Mouse (Mus musculus): ENCODE data around the gene Lhx2. TPM values are rescaled to one million over a fixed set of nuclear protein-coding genes. Genes with fewer than 3 reads are reported as not detected.

Lhx2 gene
- polyA plus RNA-seq, 1 experiment from 2014 or later = 68.9 TPM

DNA sequence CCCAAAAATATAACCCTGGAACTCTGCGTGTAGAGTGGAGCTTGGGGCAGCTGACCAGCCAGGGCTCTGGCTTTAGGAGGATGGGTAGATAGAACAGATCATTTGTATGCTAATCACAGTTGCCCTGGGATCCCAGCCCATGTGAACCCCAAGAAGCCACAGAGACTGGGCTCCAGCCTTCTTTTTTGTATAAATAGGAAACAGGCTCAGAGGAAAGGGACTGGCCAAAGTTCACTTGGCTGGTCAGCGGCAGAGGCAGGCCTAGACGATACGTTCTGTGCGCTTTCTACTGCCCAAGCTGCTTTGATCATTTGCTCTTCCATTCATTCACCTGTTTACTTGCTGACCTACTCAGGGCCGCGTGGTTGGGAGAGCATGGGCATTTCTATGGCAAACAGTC is 27.1 kb downstream of the Lhx2 start:
- Histone ChIP-seq H3K9ac (replicated peaks; ENCODE audit: low read length) (no peak overlapping the region), H3K4me1 (ENCODE audit: control insufficient read depth, insufficient read depth, low read length) (0 out of 2 replicates have a peak, but pooled peaks cover 5% of the 10 kb centered on the region), H3K4me2 (ENCODE audit: low read length) (no peak overlapping the region), H3K9me3 (ENCODE audit: control insufficient read depth, low read length) (no peaks in the 10 kb centered on the region), H3K27me3 (ENCODE audit: control insufficient read depth, insufficient read depth, low read length) (peaks cover 72% of the 10 kb centered on the region), H3K4me3 (replicated peaks; ENCODE audit: low read depth, low read length) (no peak overlapping the region), H3K36me3 (ENCODE audit: control insufficient read depth, insufficient read depth, low read length) (peaks cover 13% of the 10 kb centered on the region; the same call in 1 of the 2 replicates), H3K27ac (replicated peaks; ENCODE audit: low read depth, low read length) (no peak overlapping the region)
- 51% methylated on average over 7 of the region's 7 CpGs for WGBS
- DNase-seq = no peak
- no peak for ATAC-seq (ENCODE audit: low FRiP score, low TSS enrichment)

- no peaks in the 10 kb centered on the region for H3K9me3 ChIP-seq (ENCODE audit: control insufficient read depth, low read length)
- H3K36me3 ChIP-seq (ENCODE audit: control insufficient read depth, insufficient read depth, low read length) = peaks cover 11% of the 10 kb centered on the region; the same call in 1 of the 2 replicates
- 0 out of 2 replicates have a peak, but pooled peaks cover 5% of the 10 kb centered on the region for H3K4me1 ChIP-seq (ENCODE audit: control insufficient read depth, insufficient read depth, low read length)
- DNase-seq = no peak
- peak; percentile 38 for ATAC-seq (ENCODE audit: low FRiP score, low TSS enrichment)
- WGBS = 18% methylated on average over 9 of the region's 9 CpGs
- no peak overlapping the region for H3K9ac ChIP-seq (replicated peaks; ENCODE audit: low read length)
- H3K4me3 ChIP-seq (replicated peaks; ENCODE audit: low read depth, low read length) = no peak overlapping the region
- H3K27me3 ChIP-seq (ENCODE audit: control insufficient read depth, insufficient read depth, low read length) = peaks cover 73% of the 10 kb centered on the region
- H3K27ac ChIP-seq (replicated peaks; ENCODE audit: low read depth, low read length) = no peak overlapping the region
- no peak overlapping the region for H3K4me2 ChIP-seq (ENCODE audit: low read length)
Observed at GRCm38 (mm10) chr2:38367023-38367422, 27.9 kb downstream of the Lhx2 start.

DNA sequence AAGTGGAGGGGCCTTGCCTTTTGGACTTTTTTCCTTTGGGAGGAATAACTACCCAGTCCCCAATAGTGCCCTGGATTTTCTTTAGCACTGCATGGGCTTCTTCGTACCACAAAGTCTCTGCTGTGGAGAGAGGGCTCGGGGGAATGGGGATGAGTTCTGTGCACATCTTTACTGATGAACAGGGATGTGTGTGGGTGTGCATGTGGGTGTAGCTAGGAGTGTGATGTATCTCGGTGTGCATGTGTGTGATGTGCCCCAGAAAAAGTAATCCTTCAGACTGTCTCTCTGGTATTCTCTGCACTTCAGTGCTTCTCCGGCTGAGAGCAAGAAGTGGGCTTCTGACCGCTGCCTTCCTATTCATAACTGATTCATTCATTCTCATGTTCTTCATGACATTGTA is 28.8 kb downstream of the Lhx2 start:
- Histone ChIP-seq H3K9ac (replicated peaks; ENCODE audit: low read length) (no peak overlapping the region), H3K9me3 (ENCODE audit: control insufficient read depth, low read length) (no peaks in the 10 kb centered on the region), H3K4me2 (ENCODE audit: low read length) (no peak overlapping the region), H3K36me3 (ENCODE audit: control insufficient read depth, insufficient read depth, low read length) (peaks cover 7% of the 10 kb centered on the region; the same call in 1 of the 2 replicates), H3K4me3 (replicated peaks; ENCODE audit: low read depth, low read length) (no peak overlapping the region), H3K27me3 (ENCODE audit: control insufficient read depth, insufficient read depth, low read length) (peaks cover 75% of the 10 kb centered on the region), H3K4me1 (ENCODE audit: control insufficient read depth, insufficient read depth, low read length) (0 out of 2 replicates have a peak, but pooled peaks cover 5% of the 10 kb centered on the region), H3K27ac (replicated peaks; ENCODE audit: low read depth, low read length) (no peak overlapping the region)
- no peak for DNase-seq
- ATAC-seq (ENCODE audit: low FRiP score, low TSS enrichment) = no peak
- WGBS = 52% methylated on average over 5 of the region's 5 CpGs

- H3K4me2 ChIP-seq (ENCODE audit: low read length) = peak overlapping the region; percentile 22; the same call in 1 of the 2 replicates
Observed at GRCm38 (mm10) chr2:38368746-38369330, 29.8 kb downstream of the Lhx2 start.

GRCm38 (mm10) chr2:38375606-38376304 is 36.7 kb downstream of the Lhx2 start:
- H3K4me3 ChIP-seq (replicated peaks; ENCODE audit: low read depth, low read length) = no peak overlapping the region
- no peaks in the 10 kb centered on the region for H3K9me3 ChIP-seq (ENCODE audit: control insufficient read depth, low read length)
- 4% methylated on average over 20 of the region's 20 CpGs for WGBS
- 0 out of 2 replicates have a peak, but pooled peaks cover 11% of the 10 kb centered on the region for H3K4me1 ChIP-seq (ENCODE audit: control insufficient read depth, insufficient read depth, low read length)
- ATAC-seq (ENCODE audit: low FRiP score, low TSS enrichment) (0 out of 2 replicates have a peak, but pooled peaks have one; percentile 18), DNase-seq (peak; percentile 75)
- H3K9ac ChIP-seq (replicated peaks; ENCODE audit: low read length) = no peak overlapping the region
- H3K27ac ChIP-seq (replicated peaks; ENCODE audit: low read depth, low read length) = no peak overlapping the region
- H3K36me3 ChIP-seq (ENCODE audit: control insufficient read depth, insufficient read depth, low read length) = no peaks in the 10 kb centered on the region
- peak overlapping the region; percentile 20; the same call in 1 of the 2 replicates for H3K4me2 ChIP-seq (ENCODE audit: low read length)
- H3K27me3 ChIP-seq (ENCODE audit: control insufficient read depth, insufficient read depth, low read length) = peaks cover 50% of the 10 kb centered on the region

More at GRCm38 (mm10) chr2:38368746-38369330, 29.8 kb downstream of the Lhx2 start:
- Histone ChIP-seq H3K4me1 (ENCODE audit: control insufficient read depth, insufficient read depth, low read length) (0 out of 2 replicates have a peak, but pooled peaks cover 5% of the 10 kb centered on the region), H3K4me3 (replicated peaks; ENCODE audit: low read depth, low read length) (no peak overlapping the region), H3K36me3 (ENCODE audit: control insufficient read depth, insufficient read depth, low read length) (peaks cover 7% of the 10 kb centered on the region; the same call in 1 of the 2 replicates), H3K27me3 (ENCODE audit: control insufficient read depth, insufficient read depth, low read length) (peaks cover 72% of the 10 kb centered on the region), H3K9me3 (ENCODE audit: control insufficient read depth, low read length) (no peaks in the 10 kb centered on the region), H3K9ac (replicated peaks; ENCODE audit: low read length) (no peak overlapping the region), H3K27ac (replicated peaks; ENCODE audit: low read depth, low read length) (no peak overlapping the region)
- ATAC-seq (ENCODE audit: low FRiP score, low TSS enrichment) = no peak
- WGBS = 10% methylated on average over 31 of the region's 31 CpGs
- DNase-seq = peak; percentile 61

GRCm38 (mm10) chr2:38377254-38377653 is 38.2 kb downstream of the Lhx2 start:
- Histone ChIP-seq H3K27ac (replicated peaks; ENCODE audit: low read depth, low read length) (no peak overlapping the region), H3K4me2 (ENCODE audit: low read length) (no peak overlapping the region), H3K4me3 (replicated peaks; ENCODE audit: low read depth, low read length) (no peak overlapping the region), H3K4me1 (ENCODE audit: control insufficient read depth, insufficient read depth, low read length) (0 out of 2 replicates have a peak, but pooled peaks cover 11% of the 10 kb centered on the region), H3K36me3 (ENCODE audit: control insufficient read depth, insufficient read depth, low read length) (no peaks in the 10 kb centered on the region), H3K27me3 (ENCODE audit: control insufficient read depth, insufficient read depth, low read length) (peaks cover 40% of the 10 kb centered on the region), H3K9ac (replicated peaks; ENCODE audit: low read length) (no peak overlapping the region), H3K9me3 (ENCODE audit: control insufficient read depth, low read length) (no peaks in the 10 kb centered on the region)
- WGBS = 77% methylated on average over 7 of the region's 7 CpGs
- ATAC-seq (ENCODE audit: low FRiP score, low TSS enrichment) (no peak), DNase-seq (no peak)

- 23% methylated on average over 5 of the region's 5 CpGs for WGBS
- Histone ChIP-seq H3K4me3 (replicated peaks; ENCODE audit: low read depth, low read length) (no peak overlapping the region), H3K4me1 (ENCODE audit: control insufficient read depth, insufficient read depth, low read length) (0 out of 2 replicates have a peak, but pooled peaks cover 11% of the 10 kb centered on the region), H3K9me3 (ENCODE audit: control insufficient read depth, low read length) (no peaks in the 10 kb centered on the region), H3K4me2 (ENCODE audit: low read length) (no peak overlapping the region), H3K27me3 (ENCODE audit: control insufficient read depth, insufficient read depth, low read length) (peaks cover 35% of the 10 kb centered on the region), H3K27ac (replicated peaks; ENCODE audit: low read depth, low read length) (no peak overlapping the region), H3K9ac (replicated peaks; ENCODE audit: low read length) (no peak overlapping the region), H3K36me3 (ENCODE audit: control insufficient read depth, insufficient read depth, low read length) (no peaks in the 10 kb centered on the region)
- ATAC-seq (ENCODE audit: low FRiP score, low TSS enrichment) (no peak), DNase-seq (no peak)
Observed at GRCm38 (mm10) chr2:38378346-38378745, 39.3 kb downstream of the Lhx2 start.

- no peaks in the 10 kb centered on the region for H3K9me3 ChIP-seq (ENCODE audit: control insufficient read depth, low read length)
- peak overlapping the region; percentile 39; the same call in 1 of the 2 replicates for H3K9ac ChIP-seq (replicated peaks; ENCODE audit: low read length)
- peaks cover 35% of the 10 kb centered on the region for H3K27me3 ChIP-seq (ENCODE audit: control insufficient read depth, insufficient read depth, low read length)
- H3K4me2 ChIP-seq (ENCODE audit: low read length) = peak overlapping the region; percentile 43
- ATAC-seq (ENCODE audit: low FRiP score, low TSS enrichment) (no peak), DNase-seq (no peak)
- 0 out of 2 replicates have a peak, but pooled peaks cover 11% of the 10 kb centered on the region for H3K4me1 ChIP-seq (ENCODE audit: control insufficient read depth, insufficient read depth, low read length)
- peak overlapping the region; percentile 10; the same call in 1 of the 2 replicates for H3K4me3 ChIP-seq (replicated peaks; ENCODE audit: low read depth, low read length)
- H3K36me3 ChIP-seq (ENCODE audit: control insufficient read depth, insufficient read depth, low read length) = no peaks in the 10 kb centered on the region
- no peak overlapping the region for H3K27ac ChIP-seq (replicated peaks; ENCODE audit: low read depth, low read length)
- 3% methylated on average over 29 of the region's 29 CpGs for WGBS
Observed at GRCm38 (mm10) chr2:38378849-38379545, 39.9 kb downstream of the Lhx2 start.
